Mouse (Mus musculus): Measurements from ENCODE around the gene S100a1. TPM values are rescaled to one million over a fixed set of nuclear protein-coding genes. Genes with fewer than 3 reads are reported as not detected.
A peak's percentile ranks its signal among the peaks of the same experiment; 100 is the strongest.

The S100a1 gene
- total and polyA plus RNA-seq, 3 experiments: 871 to 1,426 (median 1,070) TPM

- intact Hi-C loops (cut with DNase I): no loop called here
- no peaks in the 10 kb centered on the region for H3K4me1 ChIP-seq (ENCODE audit: control insufficient read depth, insufficient read depth, low read length)
- no peaks in the 10 kb centered on the region for H3K27me3 ChIP-seq (ENCODE audit: control insufficient read depth, insufficient read depth, low read length)
- H3K27ac ChIP-seq: no peak overlapping the region
- H3K4me3 ChIP-seq: no peak overlapping the region
- H3K9ac ChIP-seq (ENCODE audit: low read depth, low read length): no peak overlapping the region
- no peak for DNase-seq
- TF ChIP-seq EP300 (IDR thresholded peaks at IDR 0.05; ENCODE audit: insufficient read depth, low read depth, low read length): no peak
- no peak for TF ChIP-seq CTCF (IDR thresholded peaks at IDR 0.05)
- TF ChIP-seq POLR2A (IDR thresholded peaks at IDR 0.05; ENCODE audit: insufficient read depth, low read depth, low read length): no peak
- H3K79me2 ChIP-seq (replicated peaks; ENCODE audit: control insufficient read depth, insufficient read depth, low read length): 0 out of 2 replicates have a peak, but pooled peaks cover 1% of the 10 kb centered on the region
- peaks cover 18% of the 10 kb centered on the region for H3K36me3 ChIP-seq (ENCODE audit: control insufficient read depth, insufficient read depth, low read length)
These were observed 16.6 kb downstream of the S100a1 start for GRCm38 (mm10) chr3:90497597-90497996.

- DNase-seq: no peak
- 83% methylated on average over 7 of the region's 7 CpGs for WGBS
- Histone ChIP-seq H3K4me3 (no peak overlapping the region), H3K9ac (ENCODE audit: low read depth, low read length) (no peak overlapping the region), H3K36me3 (ENCODE audit: control insufficient read depth, insufficient read depth, low read length) (peaks cover 7% of the 10 kb centered on the region), H3K27me3 (ENCODE audit: control insufficient read depth, insufficient read depth, low read length) (no peaks in the 10 kb centered on the region), H3K4me1 (ENCODE audit: control insufficient read depth, insufficient read depth, low read length) (no peaks in the 10 kb centered on the region), H3K27ac (no peak overlapping the region), H3K79me2 (replicated peaks; ENCODE audit: control insufficient read depth, insufficient read depth, low read length) (no peaks in the 10 kb centered on the region)
- intact Hi-C loops (cut with DNase I): no loop called here
- TF ChIP-seq POLR2A (IDR thresholded peaks at IDR 0.05; ENCODE audit: insufficient read depth, low read depth, low read length): peak; percentile 8; the same call in 1 of the 2 replicates
- TF ChIP-seq CTCF (IDR thresholded peaks at IDR 0.05): no peak
- no peak for TF ChIP-seq EP300 (IDR thresholded peaks at IDR 0.05; ENCODE audit: insufficient read depth, low read depth, low read length)
These were observed 18.2 kb downstream of the S100a1 start for GRCm38 (mm10) chr3:90495850-90496525.

GRCm38 (mm10) chr3:90493831-90494540, 20.2 kb downstream of the S100a1 start:
- intact Hi-C loops (cut with DNase I): loop anchor here (1.0 to 5.0 kb wide), 2 partner anchors 93 to 158 kb away; no protein-coding TSS in a partner anchor
- H3K27ac ChIP-seq: no peak overlapping the region
- H3K4me3 ChIP-seq: no peak overlapping the region
- peaks cover 1% of the 10 kb centered on the region for H3K4me1 ChIP-seq (ENCODE audit: control insufficient read depth, insufficient read depth, low read length)
- H3K9ac ChIP-seq (ENCODE audit: low read depth, low read length): no peak overlapping the region
- DNase-seq: no peak
- peaks cover 7% of the 10 kb centered on the region for H3K36me3 ChIP-seq (ENCODE audit: control insufficient read depth, insufficient read depth, low read length)
- WGBS: 69% methylated on average over 4 of the region's 4 CpGs
- no peak for TF ChIP-seq EP300 (IDR thresholded peaks at IDR 0.05; ENCODE audit: insufficient read depth, low read depth, low read length)
- TF ChIP-seq CTCF (IDR thresholded peaks at IDR 0.05): no peak
- no peak for TF ChIP-seq POLR2A (IDR thresholded peaks at IDR 0.05; ENCODE audit: insufficient read depth, low read depth, low read length)
- no peaks in the 10 kb centered on the region for H3K27me3 ChIP-seq (ENCODE audit: control insufficient read depth, insufficient read depth, low read length)
- H3K79me2 ChIP-seq (replicated peaks; ENCODE audit: control insufficient read depth, insufficient read depth, low read length): no peaks in the 10 kb centered on the region

- Histone ChIP-seq H3K27ac (no peak overlapping the region; the same call in 1 of the 2 replicates), H3K79me2 (replicated peaks; ENCODE audit: control insufficient read depth, insufficient read depth, low read length) (no peaks in the 10 kb centered on the region), H3K4me1 (ENCODE audit: control insufficient read depth, insufficient read depth, low read length) (peaks cover 1% of the 10 kb centered on the region), H3K27me3 (ENCODE audit: control insufficient read depth, insufficient read depth, low read length) (no peaks in the 10 kb centered on the region), H3K9ac (ENCODE audit: low read depth, low read length) (no peak overlapping the region), H3K4me3 (no peak overlapping the region), H3K36me3 (ENCODE audit: control insufficient read depth, insufficient read depth, low read length) (peaks cover 2% of the 10 kb centered on the region)
- peak; percentile 42 for TF ChIP-seq CTCF (IDR thresholded peaks at IDR 0.05)
- no peak for TF ChIP-seq POLR2A (IDR thresholded peaks at IDR 0.05; ENCODE audit: insufficient read depth, low read depth, low read length)
- peak in 1 of 2 experiments; percentile 32 for DNase-seq
- whole genome bisulfite sequencing: 34% methylated on average over 2 of the region's 2 CpGs
- intact Hi-C loops (cut with DNase I): loop anchor here (1.0 to 5.0 kb wide), 4 partner anchors 17 to 162 kb away; partner anchors contain the start of gene Chtop
These were observed 22.8 kb downstream of the S100a1 start for GRCm38 (mm10) chr3:90491350-90491749.

- H3K27ac ChIP-seq: peak within 1 kb of the TSS; percentile 98
- peak within 1 kb of the TSS; percentile 67 for H3K4me3 ChIP-seq
- peaks cover 4% of the 10 kb centered on the region for H3K36me3 ChIP-seq (ENCODE audit: control insufficient read depth, insufficient read depth, low read length)
- TF ChIP-seq EP300 (IDR thresholded peaks at IDR 0.05; ENCODE audit: insufficient read depth, low read depth, low read length) (peak; percentile 70; the same call in 1 of the 2 replicates), POLR2A (IDR thresholded peaks at IDR 0.05; ENCODE audit: insufficient read depth, low read depth, low read length) (peak; percentile 78), CTCF (IDR thresholded peaks at IDR 0.05) (peak; percentile 77)
- peak within 1 kb of the TSS; percentile 76 for H3K9ac ChIP-seq (ENCODE audit: low read depth, low read length)
- under 1% methylated on average over 37 of the region's 37 CpGs for WGBS
- H3K27me3 ChIP-seq (ENCODE audit: control insufficient read depth, insufficient read depth, low read length): no peaks in the 10 kb centered on the region
- H3K4me1 ChIP-seq (ENCODE audit: control insufficient read depth, insufficient read depth, low read length): peaks cover 1% of the 10 kb centered on the region
- H3K79me2 ChIP-seq (replicated peaks; ENCODE audit: control insufficient read depth, insufficient read depth, low read length): no peaks in the 10 kb centered on the region
- intact Hi-C loops (cut with DNase I): loop anchor here (1.0 to 5.0 kb wide), 4 partner anchors 18 to 163 kb away; partner anchors contain the start of gene Chtop
- DNase-seq: peak; percentile 96 to 97
These were observed 23.4 kb downstream of the S100a1 start, which contains the start of gene Snapin for GRCm38 (mm10) chr3:90490696-90491256. Gene Snapin (minus strand): TSS chr3:90491033.
